Mouse (Mus musculus) myocyte (in vitro differentiated cells): Measurements from ENCODE around the gene Mipol1. TPM values are rescaled to one million over a fixed set of nuclear protein-coding genes. Genes with fewer than 3 reads are reported as not detected.
A peak's percentile ranks its signal among the peaks of the same experiment; 100 is the strongest.

ENCODE experiments used
- H3K27me3 ChIP-seq: one replicate; pipeline ENCODE4 v1.6.1; 2011; ENCODE audit not compliant: control insufficient read depth, insufficient read depth, insufficient read length
- H3K36me3 ChIP-seq: one replicate; pipeline ENCODE4 v1.6.1; 2011; ENCODE audit not compliant: control insufficient read depth, insufficient read depth
- H3K4me2 ChIP-seq: one replicate; pipeline ENCODE4 v1.6.1; 2011; ENCODE audit warnings: low read depth, control low read depth
- H3K4me3 ChIP-seq: one replicate; pipeline ENCODE4 v1.5.1; 2011; ENCODE audit warnings: mild to moderate bottlenecking, control low read depth, moderate library complexity
- H3K79me2 ChIP-seq: one replicate; pipeline ENCODE4 v1.6.1; 2011; ENCODE audit not compliant: control insufficient read depth, insufficient read depth
- H3ac ChIP-seq: one replicate; pipeline ENCODE4 v1.6.1; 2011; ENCODE audit not compliant: control insufficient read depth, insufficient read length
- CEBPB ChIP-seq: IDR thresholded peaks from 2 replicates; pipeline ENCODE4 v1.6.1; 2011; ENCODE audit warnings: mild to moderate bottlenecking, moderate library complexity; ENCODE audit not compliant: poor library complexity, insufficient read depth, severe bottlenecking
- E2F4 ChIP-seq: IDR thresholded peaks from one replicate; pipeline ENCODE4 v1.6.1; 2011; ENCODE audit warnings: mild to moderate bottlenecking, control low read depth, moderate library complexity; ENCODE audit not compliant: insufficient read depth
- MAX ChIP-seq: IDR thresholded peaks from one replicate; pipeline ENCODE4 v1.6.1; 2011; ENCODE audit warnings: low read depth, mild to moderate bottlenecking, control low read depth
- MYOD1 ChIP-seq, 3 experiments: IDR thresholded peaks; one replicate each; pipeline ENCODE4 v1.6.1; 2011; ENCODE audit warnings: control low read depth in 2 of 3, low read depth in 2 of 3, mild to moderate bottlenecking in 2 of 3, moderate library complexity in 1 of 3; ENCODE audit not compliant: insufficient read length in 2 of 3, control insufficient read depth in 1 of 3
- MYOG ChIP-seq, 3 experiments: IDR thresholded peaks; one replicate each; pipeline ENCODE4 v1.6.1; 2011; ENCODE audit warnings: control low read depth in 2 of 3, low read depth in 2 of 3, mild to moderate bottlenecking in 2 of 3; ENCODE audit not compliant: insufficient read length in 2 of 3, control insufficient read depth in 1 of 3, insufficient read depth in 1 of 3
- POLR2A ChIP-seq: IDR thresholded peaks from one replicate; pipeline ENCODE4 v1.6.1; 2011; ENCODE audit warnings: low read depth, mild to moderate bottlenecking, control low read depth, moderate library complexity; ENCODE audit not compliant: insufficient read length
- POLR2AphosphoS2 ChIP-seq: IDR thresholded peaks from one replicate; pipeline ENCODE4 v1.6.1; 2011; ENCODE audit warnings: low read depth, control low read depth; ENCODE audit not compliant: insufficient read length
- REST ChIP-seq: IDR thresholded peaks from one replicate; pipeline ENCODE4 v1.6.1; 2011; ENCODE audit warnings: mild to moderate bottlenecking, control low read depth, moderate library complexity; ENCODE audit not compliant: insufficient read depth, insufficient read length
- SRF ChIP-seq: IDR thresholded peaks from one replicate; pipeline ENCODE4 v1.6.1; 2011; ENCODE audit warnings: low read depth; ENCODE audit not compliant: control insufficient read depth, insufficient read length
- TCF12 ChIP-seq: IDR thresholded peaks from one replicate; pipeline ENCODE4 v1.6.1; 2011; ENCODE audit warnings: mild to moderate bottlenecking, control low read depth; ENCODE audit not compliant: poor library complexity, insufficient read depth, severe bottlenecking
- TCF3 ChIP-seq: IDR thresholded peaks from one replicate; pipeline ENCODE4 v1.6.1; 2011; ENCODE audit warnings: low read depth, control low read depth; ENCODE audit not compliant: insufficient read length
- USF1 ChIP-seq: IDR thresholded peaks from one replicate; pipeline ENCODE4 v1.6.1; 2011; ENCODE audit warnings: low read depth, mild to moderate bottlenecking, control low read depth, moderate library complexity
- polyA plus RNA-seq: library from polyadenylated mRNA; unstranded; fragments of >200 nt; fragmentation: generic; extraction: Trizol; gene quantifications from one replicate; pipeline ENCODE4 v1.2.1, GENCODE M21; 2012; ENCODE audit warnings: missing spikeins

Mipol1 gene
- polyA plus RNA-seq, 1 experiment, result 1.6 TPM

DNA sequence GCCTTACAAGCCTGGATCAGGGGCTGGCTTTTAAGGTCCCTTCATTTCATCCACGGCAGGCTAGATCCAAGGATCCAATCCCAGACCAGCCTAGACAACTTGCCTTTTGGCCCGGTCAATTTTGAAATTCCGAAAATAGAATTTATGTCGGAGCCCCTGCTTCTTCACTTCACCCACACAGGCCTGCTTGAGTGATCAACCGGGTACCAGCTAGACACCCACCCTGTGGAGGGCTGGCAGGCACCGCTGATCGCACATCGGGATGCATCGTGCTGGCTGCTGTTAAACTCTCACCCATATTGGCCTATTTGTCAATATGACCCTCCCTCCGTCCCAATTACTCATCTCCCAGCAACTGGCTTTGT is 313.4 kb downstream of the Mipol1 start:
- TF ChIP-seq REST (no peak), CEBPB (no peak), TCF12 (no peak), POLR2A (no peak), SRF (no peak), MAX (no peak), USF1 (no peak)
- H3K4me3 ChIP-seq, result no peak overlapping the region
- H3K27me3 ChIP-seq, result peaks cover 7% of the 10 kb centered on the region
- H3ac ChIP-seq, result no peak overlapping the region
- no peaks in the 10 kb centered on the region for H3K36me3 ChIP-seq
- no peaks in the 10 kb centered on the region for H3K79me2 ChIP-seq
- H3K4me2 ChIP-seq, result no peak overlapping the region

DNA sequence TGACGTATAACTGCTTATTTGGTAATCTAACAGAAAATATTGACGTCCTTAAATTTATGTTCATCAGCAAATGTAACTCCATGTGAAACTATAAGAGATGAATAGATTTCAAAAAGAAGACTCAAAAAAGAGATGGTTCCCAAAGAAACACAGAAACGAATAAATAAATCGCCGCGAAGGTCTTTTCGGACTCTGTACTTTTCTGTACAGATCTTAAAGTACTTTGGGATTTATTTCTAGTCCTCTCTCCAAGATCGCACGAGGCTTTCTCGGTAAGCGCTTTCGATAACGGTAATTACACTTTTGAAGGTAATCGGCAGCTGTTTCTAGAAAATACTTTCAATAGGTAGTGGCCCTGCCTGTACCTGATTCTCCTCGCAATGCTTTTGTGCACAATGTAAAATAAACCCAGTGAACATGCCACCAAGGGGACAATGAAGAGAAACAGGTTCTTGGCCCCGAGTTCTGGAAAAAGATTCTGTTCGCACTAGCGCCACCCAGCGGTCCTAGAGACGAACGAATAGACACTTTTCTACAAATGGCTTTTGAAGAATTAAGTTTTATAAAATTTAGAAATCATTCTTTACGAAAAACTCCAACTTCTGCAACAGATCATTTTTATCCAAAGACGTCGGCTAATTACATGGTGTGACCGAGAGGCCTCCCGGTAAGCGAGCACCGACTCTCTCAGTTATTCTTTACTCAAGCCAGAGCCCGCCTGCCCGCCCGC is 314.6 kb downstream of the Mipol1 start:
- Histone ChIP-seq H3ac (no peak overlapping the region), H3K4me2 (peak overlapping the region; percentile 18), H3K4me3 (no peak overlapping the region), H3K27me3 (no peaks in the 10 kb centered on the region), H3K36me3 (no peaks in the 10 kb centered on the region), H3K79me2 (no peaks in the 10 kb centered on the region)
- TF ChIP-seq MYOG (IDR thresholded peaks at IDR 0.05; ENCODE audit: control insufficient read depth in 1 of 3, insufficient read depth in 1 of 3, insufficient read length in 2 of 3, low read depth in 2 of 3) (no peak), SRF (no peak), TCF3 (no peak), POLR2AphosphoS2 (no peak), TCF12 (no peak), USF1 (no peak), MAX (no peak), MYOD1 (IDR thresholded peaks at IDR 0.05; ENCODE audit: control insufficient read depth in 1 of 3, insufficient read length in 2 of 3, low read depth in 2 of 3) (no peak), CEBPB (no peak), E2F4 (no peak), REST (no peak), POLR2A (no peak)

DNA sequence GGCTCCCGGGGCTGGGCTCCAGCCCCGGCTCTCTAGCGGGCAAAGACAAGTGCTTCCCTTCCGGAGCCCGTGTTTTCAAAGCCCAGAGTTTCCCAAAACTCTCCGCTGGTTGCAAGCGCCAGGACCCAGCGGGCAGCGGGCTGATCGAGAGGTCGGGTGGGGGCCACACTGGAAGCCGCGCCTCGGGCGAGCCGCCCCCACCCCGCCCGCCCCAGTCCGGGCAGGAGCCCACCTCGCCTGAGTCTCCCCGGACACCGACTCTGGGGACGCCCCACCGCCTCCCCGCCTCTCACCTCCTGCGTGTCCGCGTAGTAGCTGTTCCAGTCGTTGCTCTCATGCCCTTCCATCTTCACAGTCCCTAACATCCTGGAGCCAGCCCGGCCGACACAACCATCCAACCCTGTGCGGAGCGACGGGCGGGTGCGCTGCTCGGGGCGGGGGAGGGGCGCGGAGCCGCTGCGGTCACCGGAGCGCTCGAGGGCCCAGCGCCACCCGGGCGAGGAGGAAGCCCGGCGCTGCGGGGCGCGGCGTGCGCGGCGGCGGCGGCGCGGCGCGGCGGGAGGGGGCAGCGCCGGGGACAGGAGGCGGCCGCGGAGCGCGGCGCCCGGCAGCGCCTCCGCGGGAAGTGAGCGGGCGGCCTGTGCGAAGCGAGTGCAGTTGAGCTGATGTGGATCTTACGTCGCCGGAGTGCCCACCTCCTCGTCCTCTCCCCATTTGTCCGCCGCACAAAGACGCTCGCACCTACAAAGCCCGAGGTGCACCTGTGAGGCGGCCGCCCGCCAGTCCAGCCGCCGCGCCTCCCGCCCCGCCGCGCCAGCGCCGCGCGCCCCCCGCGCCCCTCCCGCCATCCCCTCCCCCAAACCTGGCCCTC is 315.4 kb downstream of the Mipol1 start:
- Histone ChIP-seq H3K4me3 (no peak overlapping the region), H3K4me2 (peak overlapping the region; percentile 18), H3K36me3 (no peaks in the 10 kb centered on the region), H3K79me2 (no peaks in the 10 kb centered on the region), H3K27me3 (no peaks in the 10 kb centered on the region), H3ac (no peak overlapping the region)
- TF ChIP-seq MAX (no peak), USF1 (no peak), POLR2AphosphoS2 (no peak), MYOD1 (IDR thresholded peaks at IDR 0.05; ENCODE audit: control insufficient read depth in 1 of 3, insufficient read length in 2 of 3, low read depth in 2 of 3) (no peak), SRF (no peak), TCF3 (no peak), TCF12 (no peak), CEBPB (no peak)

Other genes starting within 250 kb of the Mipol1 start
- gene Slc25a21, start 33.0 kb upstream of the Mipol1 start, polyA plus RNA-seq, result not detected
- 10.5 TPM for gene Prps1l3, start within 50 bp of the Mipol1 start, polyA plus RNA-seq